Mouse (Mus musculus) neural tube, embryonic 15.5 days (tissue): ENCODE measurements around the gene Prr15l. TPM values are rescaled to one million over a fixed set of nuclear protein-coding genes. Genes with fewer than 3 reads are reported as not detected.

ENCODE experiments used
- ATAC-seq: fragments of 200-750 bp; cut with Nextera tagmentation; 2 replicates; pipeline ENCODE4 v1.8.0; 2017; ENCODE audit warnings: mild to moderate bottlenecking, moderate TSS enrichment, moderate library complexity; ENCODE audit not compliant: low FRiP score
- H3K27ac ChIP-seq: fragments of 300-500 bp; sonication (generic); replicated peaks from 2 replicates; pipeline ENCODE4 v1.5.1; 2015; ENCODE audit warnings: mild to moderate bottlenecking, inconsistent platforms
- H3K27me3 ChIP-seq: fragments of 300-500 bp; sonication (generic); replicated peaks from 2 replicates; pipeline ENCODE4 v1.6.1; 2015; ENCODE audit warnings: inconsistent platforms
- H3K36me3 ChIP-seq: fragments of 300-500 bp; sonication (generic); 2 replicates; pipeline ENCODE4 v1.6.1; 2015; ENCODE audit warnings: inconsistent platforms
- H3K4me1 ChIP-seq: fragments of 300-500 bp; sonication (generic); 2 replicates; pipeline ENCODE4 v1.6.1; 2015; ENCODE audit warnings: inconsistent platforms
- H3K4me2 ChIP-seq: fragments of 300-500 bp; sonication (generic); 2 replicates; pipeline ENCODE4 v1.6.1; 2015; ENCODE audit warnings: inconsistent platforms, mild to moderate bottlenecking, moderate library complexity
- H3K4me3 ChIP-seq: fragments of 300-500 bp; sonication (generic); replicated peaks from 2 replicates; pipeline ENCODE4 v1.5.1; 2015; ENCODE audit warnings: mild to moderate bottlenecking, inconsistent platforms
- H3K9ac ChIP-seq: fragments of 300-500 bp; sonication (generic); replicated peaks from 2 replicates; pipeline ENCODE4 v1.6.1; 2015; ENCODE audit warnings: mild to moderate bottlenecking, inconsistent platforms
- H3K9me3 ChIP-seq: fragments of 300-500 bp; sonication (generic); replicated peaks from 2 replicates; pipeline ENCODE4 v1.6.1; 2016; ENCODE audit warnings: inconsistent platforms
- WGBS: fragments of 180-500 bp; shearing (Covaris S2); methylation state at CpG from one replicate; pipeline ENCODE4 v1.1.7; 2015; ENCODE audit warnings: mixed read lengths; 5-methylcytosine and 5-hydroxymethylcytosine counted together
- polyA plus RNA-seq: library from polyadenylated mRNA; unstranded; fragments of >200 nt; fragmentation: Nextera tagmentation; extraction: Ambion mirVana; gene quantifications from 2 replicates; pipeline ENCODE4 v1.2.1, GENCODE M21; 2015

The Prr15l gene
- polyA plus RNA-seq, 1 experiment from 2014 or later, result 0.47 TPM

DNA sequence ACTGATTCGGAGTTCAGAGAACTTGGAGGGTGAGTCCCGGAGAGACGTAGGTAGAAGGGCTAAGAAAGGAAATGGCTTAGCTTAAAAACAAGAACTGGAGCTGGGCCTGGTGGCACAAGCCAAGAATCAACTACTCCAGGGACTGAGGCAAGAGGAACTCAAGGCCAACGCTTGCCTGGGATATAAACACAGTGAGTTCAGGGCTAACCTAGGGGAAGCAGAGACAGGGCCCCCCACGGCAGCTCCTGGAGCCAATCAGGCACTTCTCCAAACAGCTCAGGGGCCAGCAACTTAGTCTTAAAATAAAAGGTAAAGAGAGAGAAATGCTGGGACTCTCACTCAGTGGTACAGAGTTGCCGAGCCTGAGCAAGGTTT, 10.5 kb downstream of the Prr15l start:
- H3K36me3 ChIP-seq, result peaks cover 2% of the 10 kb centered on the region; the same call in 1 of the 2 replicates
- no peak overlapping the region for H3K9ac ChIP-seq
- H3K4me1 ChIP-seq, result peaks cover 3% of the 10 kb centered on the region
- H3K4me3 ChIP-seq, result no peak overlapping the region
- WGBS, result 79% methylated on average over 6 of the region's 6 CpGs
- H3K9me3 ChIP-seq, result no peaks in the 10 kb centered on the region
- ATAC-seq, result no peak
- no peak overlapping the region for H3K4me2 ChIP-seq
- no peak overlapping the region for H3K27ac ChIP-seq
- H3K27me3 ChIP-seq, result no peaks in the 10 kb centered on the region

DNA sequence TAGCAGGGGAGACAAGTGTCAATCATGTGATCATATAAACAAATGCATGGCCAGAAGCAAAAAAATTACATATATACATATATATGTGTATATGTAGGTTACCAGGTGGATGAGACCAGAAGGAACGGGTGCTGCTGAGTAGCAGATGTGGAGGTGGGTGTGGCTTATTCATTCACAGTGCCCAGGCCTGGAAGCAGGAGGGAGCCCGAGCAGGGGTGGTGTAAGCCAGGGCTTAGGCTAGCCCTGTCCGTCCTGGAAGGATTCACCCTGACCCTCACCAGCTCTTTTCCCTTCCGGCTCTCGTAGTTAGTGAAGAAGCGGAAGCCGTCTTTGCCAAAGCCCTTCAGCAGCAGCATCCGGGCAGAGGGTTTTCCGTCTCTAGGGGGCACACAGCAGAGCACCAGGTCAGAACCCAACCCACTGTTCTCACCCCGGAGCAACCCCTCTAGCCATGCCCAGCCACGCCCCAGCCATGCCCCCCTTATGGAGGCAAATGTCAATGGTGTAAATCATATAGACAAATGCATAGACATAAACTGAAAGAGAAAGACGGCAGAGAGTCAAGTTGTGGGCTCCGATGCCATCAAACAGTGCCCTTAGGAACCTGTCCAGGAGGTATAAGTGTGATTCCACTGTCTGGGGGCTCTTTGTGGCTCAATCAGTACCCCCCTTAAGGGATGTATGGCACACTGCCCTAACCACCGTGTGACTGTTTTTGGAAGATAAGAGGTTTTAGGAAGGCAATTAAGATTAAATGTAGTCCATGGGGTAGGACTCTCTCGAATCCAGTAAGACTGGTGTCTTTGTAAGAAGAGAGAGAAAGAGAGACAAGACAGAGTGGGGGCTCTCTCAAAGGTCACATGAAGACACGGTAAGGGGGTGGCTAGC, 12.9 kb downstream of the Prr15l start:
- Histone ChIP-seq H3K4me1 (peaks cover 21% of the 10 kb centered on the region), H3K27me3 (no peaks in the 10 kb centered on the region), H3K9ac (no peak overlapping the region), H3K4me2 (no peak overlapping the region), H3K36me3 (peaks cover 2% of the 10 kb centered on the region; the same call in 1 of the 2 replicates), H3K27ac (no peak overlapping the region), H3K9me3 (no peaks in the 10 kb centered on the region), H3K4me3 (no peak overlapping the region)
- no peak for ATAC-seq
- WGBS, result 80% methylated on average over 16 of the region's 16 CpGs

DNA sequence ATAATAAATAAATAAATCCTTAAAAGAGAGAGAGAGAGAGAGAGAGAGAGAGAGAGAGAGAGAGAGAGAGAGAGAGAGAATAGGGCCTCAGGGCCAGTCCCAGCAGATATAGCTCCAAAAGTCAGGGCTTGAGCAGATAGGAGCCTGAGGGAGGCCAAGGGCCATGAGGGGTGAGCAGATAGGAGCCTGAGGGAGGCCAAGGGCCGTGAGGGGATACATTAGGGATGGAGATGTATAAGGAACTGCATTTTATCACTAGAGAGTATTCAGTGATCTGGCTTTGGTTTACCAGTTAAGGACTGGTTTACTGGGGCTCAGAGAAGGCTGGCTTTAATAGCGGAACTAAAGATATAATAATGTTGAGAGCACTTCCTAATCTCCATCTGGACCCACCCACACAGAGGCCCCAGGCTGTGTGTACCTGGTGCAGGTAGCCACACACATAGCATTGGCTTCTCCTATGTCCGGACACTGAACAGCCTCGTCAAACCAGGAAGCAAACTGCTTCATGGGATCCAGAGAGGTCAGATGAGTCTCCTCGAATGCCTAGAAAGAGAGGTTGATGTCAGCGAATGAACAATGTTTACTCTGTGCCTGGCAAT, 14.2 kb downstream of the Prr15l start:
- no peak overlapping the region for H3K9ac ChIP-seq
- no peaks in the 10 kb centered on the region for H3K27me3 ChIP-seq
- H3K4me1 ChIP-seq, result peaks cover 24% of the 10 kb centered on the region
- H3K4me3 ChIP-seq, result no peak overlapping the region
- no peaks in the 10 kb centered on the region for H3K9me3 ChIP-seq
- 74% methylated on average over 6 of the region's 6 CpGs for WGBS
- no peak overlapping the region for H3K27ac ChIP-seq
- no peak for ATAC-seq
- peaks cover 2% of the 10 kb centered on the region; the same call in 1 of the 2 replicates for H3K36me3 ChIP-seq
- H3K4me2 ChIP-seq, result no peak overlapping the region

DNA sequence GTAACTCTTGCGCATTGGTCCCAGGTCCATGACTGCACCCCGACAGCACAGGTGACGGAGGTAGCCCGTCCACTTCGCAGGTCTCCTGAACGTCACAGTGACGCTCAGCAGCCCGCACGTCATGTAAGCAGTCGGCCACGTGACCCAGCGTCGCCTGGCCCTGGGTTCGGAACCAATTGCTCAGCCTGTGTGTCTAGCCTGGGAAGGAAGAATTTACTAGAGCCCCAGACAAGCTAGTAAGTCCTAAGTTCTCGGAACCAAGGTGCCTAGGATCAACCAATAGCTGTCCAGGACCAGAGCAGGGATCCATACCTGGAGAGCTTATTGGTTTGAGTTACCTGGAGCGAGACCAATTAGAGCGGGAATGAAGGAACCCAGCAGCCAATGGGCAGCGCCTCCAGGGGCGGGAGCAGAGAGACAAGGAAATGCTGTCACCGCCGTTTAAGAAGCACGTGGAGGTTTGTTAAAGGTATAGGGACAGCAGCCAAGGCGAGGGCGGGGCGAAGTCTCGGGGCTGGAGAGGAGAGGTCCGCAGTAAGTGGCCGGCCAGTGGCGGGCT, 15.9 kb downstream of the Prr15l start, which contains the start of gene Pnpo:
TSS of gene Pnpo (minus strand) at position 241 of the 559 bp plus-strand sequence.
- Histone ChIP-seq H3K9me3 (no peaks in the 10 kb centered on the region), H3K27ac (peak within 1 kb of the TSS; percentile 79), H3K4me1 (peaks cover 24% of the 10 kb centered on the region), H3K4me2 (peak within 1 kb of the TSS; percentile 91), H3K27me3 (no peaks in the 10 kb centered on the region), H3K36me3 (peaks cover 2% of the 10 kb centered on the region; the same call in 1 of the 2 replicates), H3K9ac (peak within 1 kb of the TSS; percentile 59), H3K4me3 (peak within 1 kb of the TSS; percentile 52)
- under 1% methylated on average over 29 of the region's 29 CpGs for WGBS
- ATAC-seq, result peak; percentile 97

DNA sequence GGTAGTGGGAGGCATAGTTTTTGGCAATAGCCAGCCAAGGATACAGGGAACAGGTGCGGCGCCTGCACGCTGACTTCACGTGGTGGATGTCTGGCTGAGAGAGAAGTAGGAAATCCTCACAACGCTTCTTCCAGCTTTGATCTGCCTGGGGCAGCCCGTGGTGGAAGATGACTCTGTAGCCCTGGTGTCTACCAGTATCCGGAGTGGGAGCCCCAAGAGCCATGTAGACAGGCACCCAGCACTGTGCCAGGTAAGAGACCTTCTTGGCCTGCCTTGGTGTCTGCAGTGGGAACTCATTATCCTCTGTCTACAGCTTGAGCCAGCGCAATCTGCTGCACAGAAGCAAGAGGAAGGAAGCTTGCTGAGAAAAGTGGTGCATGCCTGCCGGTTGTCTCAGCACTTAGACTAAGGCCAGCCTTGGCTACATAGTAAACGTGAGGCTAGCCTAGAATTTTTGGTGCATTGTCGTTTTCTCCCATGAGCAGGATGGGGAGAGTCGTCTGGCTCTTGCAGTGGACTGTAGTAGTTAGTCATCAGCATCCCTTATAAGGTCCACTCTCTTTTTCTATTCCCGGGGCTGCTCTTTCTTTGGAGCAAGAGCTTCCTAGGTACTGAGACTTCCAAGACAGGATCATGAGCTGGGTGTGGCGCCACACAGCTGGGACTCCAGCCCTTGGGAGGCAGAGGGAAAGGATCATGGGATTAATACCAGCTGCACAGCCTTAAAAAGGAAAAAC, 17.1 kb downstream of the Prr15l start:
- H3K27ac ChIP-seq, result 0 out of 2 replicates have a peak overlapping the region, but pooled peaks have one; percentile 69
- H3K36me3 ChIP-seq, result no peaks in the 10 kb centered on the region
- H3K4me1 ChIP-seq, result peaks cover 24% of the 10 kb centered on the region
- peak overlapping the region; percentile 52 for H3K4me3 ChIP-seq
- no peaks in the 10 kb centered on the region for H3K27me3 ChIP-seq
- H3K4me2 ChIP-seq, result peak overlapping the region; percentile 91
- peak overlapping the region; percentile 59; the same call in 1 of the 2 replicates for H3K9ac ChIP-seq
- no peaks in the 10 kb centered on the region for H3K9me3 ChIP-seq
- no peak for ATAC-seq
- 85% methylated on average over 14 of the region's 14 CpGs for WGBS

DNA sequence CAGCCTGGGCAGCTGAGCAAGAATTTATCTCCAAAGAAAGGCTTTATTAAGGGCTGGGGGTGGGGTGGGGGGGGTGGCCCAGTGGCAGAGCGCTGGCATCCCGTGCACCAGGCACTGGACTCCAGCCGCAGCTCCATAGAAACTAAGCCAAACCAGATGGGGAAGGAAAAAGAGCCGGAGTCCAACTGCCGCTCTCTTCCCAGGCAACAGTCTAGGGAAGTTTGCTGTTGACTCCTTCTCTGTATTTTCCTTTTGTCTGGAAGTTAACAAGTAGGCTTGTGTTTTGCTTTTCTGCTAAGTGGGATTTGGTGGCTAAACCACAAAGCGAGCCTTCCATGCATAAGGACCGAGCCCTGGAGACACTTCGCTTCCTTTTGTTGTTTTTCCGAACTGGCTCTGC, 18.6 kb downstream of the Prr15l start:
- peak overlapping the region; percentile 33; the same call in 1 of the 2 replicates for H3K27ac ChIP-seq
- 75% methylated on average over 9 of the region's 9 CpGs for WGBS
- H3K9me3 ChIP-seq, result no peaks in the 10 kb centered on the region
- no peak overlapping the region for H3K9ac ChIP-seq
- H3K4me1 ChIP-seq, result peaks cover 24% of the 10 kb centered on the region
- no peak for ATAC-seq
- H3K36me3 ChIP-seq, result peaks cover 7% of the 10 kb centered on the region
- H3K27me3 ChIP-seq, result no peaks in the 10 kb centered on the region
- H3K4me2 ChIP-seq, result no peak overlapping the region
- H3K4me3 ChIP-seq, result no peak overlapping the region

DNA sequence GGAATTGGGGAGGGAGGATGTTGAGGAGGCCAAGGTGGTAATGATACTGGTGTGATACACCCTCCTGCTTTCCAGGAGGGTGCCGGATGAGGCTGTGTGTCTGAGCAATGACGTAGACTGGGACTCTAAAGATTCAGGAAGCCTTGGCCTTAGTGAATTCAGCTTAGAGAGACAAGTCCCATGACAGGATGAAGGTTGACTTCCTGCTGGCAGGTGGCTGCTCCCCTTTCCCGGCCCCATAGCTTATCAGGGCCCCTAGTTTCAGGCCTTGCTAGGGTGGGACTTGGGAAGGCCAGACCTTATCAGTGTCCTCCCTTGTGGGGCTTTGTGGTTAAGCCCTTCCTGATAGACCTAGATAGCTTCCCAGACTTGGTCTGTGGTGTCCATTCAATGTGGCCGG, 19.9 kb downstream of the Prr15l start:
- H3K9ac ChIP-seq, result no peak overlapping the region
- H3K9me3 ChIP-seq, result no peaks in the 10 kb centered on the region
- WGBS, result 93% methylated on average over 4 of the region's 4 CpGs
- H3K4me3 ChIP-seq, result no peak overlapping the region
- no peaks in the 10 kb centered on the region for H3K27me3 ChIP-seq
- H3K36me3 ChIP-seq, result peaks cover 20% of the 10 kb centered on the region
- H3K4me1 ChIP-seq, result peaks cover 24% of the 10 kb centered on the region
- no peak overlapping the region for H3K4me2 ChIP-seq
- H3K27ac ChIP-seq, result no peak overlapping the region
- ATAC-seq, result no peak

DNA sequence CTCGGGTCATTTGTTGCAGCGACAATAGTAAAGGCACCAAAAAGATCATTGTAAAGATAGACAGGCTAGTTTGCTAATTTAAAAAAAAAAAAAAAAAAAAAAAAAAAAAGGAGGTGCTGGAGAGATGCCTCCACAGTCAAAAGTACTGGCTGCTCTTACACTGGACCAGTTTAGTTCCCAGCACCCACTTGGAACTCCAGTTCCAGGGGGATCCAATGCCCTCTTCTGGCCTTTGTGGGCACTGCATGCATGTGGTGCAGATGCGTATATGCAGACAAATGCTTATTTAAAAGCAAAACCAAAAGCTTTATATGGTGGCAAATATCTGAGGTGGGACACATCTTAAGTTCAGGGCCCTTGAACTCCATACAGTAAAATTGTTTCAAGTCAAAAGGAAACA, 22.9 kb downstream of the Prr15l start:
- 97% methylated on average over 3 of the region's 3 CpGs for WGBS
- no peaks in the 10 kb centered on the region for H3K9me3 ChIP-seq
- no peak overlapping the region for H3K27ac ChIP-seq
- peaks cover 40% of the 10 kb centered on the region for H3K36me3 ChIP-seq
- H3K9ac ChIP-seq, result no peak overlapping the region
- no peaks in the 10 kb centered on the region for H3K27me3 ChIP-seq
- no peak overlapping the region for H3K4me2 ChIP-seq
- no peak for ATAC-seq
- peaks cover 4% of the 10 kb centered on the region; the same call in 1 of the 2 replicates for H3K4me1 ChIP-seq
- no peak overlapping the region for H3K4me3 ChIP-seq

DNA sequence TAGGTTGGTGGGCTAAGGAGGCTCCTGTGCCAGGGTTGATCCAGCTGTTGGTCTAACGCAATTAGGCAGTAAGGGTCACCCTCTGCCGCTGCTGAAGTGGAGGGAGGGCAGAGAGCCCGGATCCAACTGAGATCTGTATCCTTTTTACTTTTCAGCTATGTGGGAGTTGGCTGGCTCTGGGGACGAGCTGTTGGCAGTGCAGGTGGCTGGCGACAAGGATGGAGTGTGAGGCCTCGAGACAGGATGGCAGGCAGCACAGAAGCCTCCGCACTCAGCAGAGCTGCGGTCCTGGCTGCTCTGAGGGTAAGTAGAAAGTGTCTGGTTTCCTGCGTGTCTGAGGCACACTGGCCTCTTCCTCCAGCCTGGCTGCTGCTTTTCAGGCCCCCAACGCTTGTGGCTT, 24.5 kb downstream of the Prr15l start:
- Histone ChIP-seq H3K36me3 (peaks cover 56% of the 10 kb centered on the region), H3K27me3 (no peaks in the 10 kb centered on the region), H3K4me2 (no peak overlapping the region), H3K4me3 (no peak overlapping the region), H3K9me3 (no peaks in the 10 kb centered on the region), H3K4me1 (no peaks in the 10 kb centered on the region), H3K9ac (no peak overlapping the region), H3K27ac (no peak overlapping the region)
- no peak for ATAC-seq
- WGBS, result 89% methylated on average over 10 of the region's 10 CpGs

DNA sequence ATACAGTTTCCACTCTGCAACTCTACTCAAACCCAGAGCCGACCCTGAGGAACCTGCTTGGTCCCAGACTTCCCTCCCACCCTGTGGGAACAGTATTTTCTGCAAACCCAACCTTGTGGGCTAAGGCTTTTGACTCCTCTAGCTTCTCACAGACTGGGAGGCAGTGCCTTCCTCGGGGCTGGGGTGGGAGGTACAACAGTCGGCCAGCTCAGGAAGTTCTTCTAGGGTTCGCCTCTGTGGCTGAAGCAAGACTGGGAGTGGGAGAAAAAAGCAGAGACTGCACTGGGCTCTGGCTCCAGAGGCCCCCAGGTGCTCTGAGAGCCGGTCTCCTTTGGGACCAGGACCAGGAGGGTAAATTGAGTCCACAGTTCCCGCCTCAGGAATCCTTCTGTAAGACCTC, 25.0 kb downstream of the Prr15l start:
- no peak for ATAC-seq
- H3K4me3 ChIP-seq, result no peak overlapping the region
- no peak overlapping the region for H3K9ac ChIP-seq
- H3K27me3 ChIP-seq, result no peaks in the 10 kb centered on the region
- 81% methylated on average over 6 of the region's 6 CpGs for WGBS
- no peak overlapping the region for H3K4me2 ChIP-seq
- H3K9me3 ChIP-seq, result no peaks in the 10 kb centered on the region
- H3K27ac ChIP-seq, result no peak overlapping the region
- H3K36me3 ChIP-seq, result peaks cover 60% of the 10 kb centered on the region
- H3K4me1 ChIP-seq, result no peaks in the 10 kb centered on the region

DNA sequence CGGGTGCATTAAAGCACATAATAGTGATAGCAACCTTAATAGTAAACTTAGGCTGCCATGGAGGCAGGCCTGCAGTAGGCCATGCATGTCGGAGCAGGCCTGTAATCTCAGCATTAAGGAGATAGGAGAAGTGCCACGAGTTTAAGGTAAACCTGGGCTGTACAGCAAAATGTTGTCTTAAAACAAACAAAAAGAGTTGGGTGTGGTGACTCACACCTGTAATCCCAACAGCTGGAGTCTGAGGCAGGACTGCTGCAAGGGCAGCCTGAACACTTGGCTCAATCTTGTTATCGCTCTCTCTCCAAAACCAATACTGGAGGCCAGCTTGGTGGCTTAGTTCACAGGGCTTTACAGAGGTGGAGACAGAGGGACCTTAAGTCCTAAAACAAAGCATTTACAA, 27.2 kb downstream of the Prr15l start:
- Histone ChIP-seq H3K4me3 (no peak overlapping the region), H3K9ac (no peak overlapping the region), H3K27ac (no peak overlapping the region), H3K27me3 (no peaks in the 10 kb centered on the region), H3K9me3 (no peaks in the 10 kb centered on the region), H3K4me1 (no peaks in the 10 kb centered on the region), H3K36me3 (peaks cover 73% of the 10 kb centered on the region), H3K4me2 (no peak overlapping the region)
- ATAC-seq, result no peak
- 95% methylated on average over 4 of the region's 4 CpGs for WGBS
